Mouse (Mus musculus): Measurements from ENCODE around the gene Fbxl13. TPM values are rescaled to one million over a fixed set of nuclear protein-coding genes. Genes with fewer than 3 reads are reported as not detected.

Fbxl13 gene
- polyA plus RNA-seq, 1 experiment, result 0.19 TPM

DNA sequence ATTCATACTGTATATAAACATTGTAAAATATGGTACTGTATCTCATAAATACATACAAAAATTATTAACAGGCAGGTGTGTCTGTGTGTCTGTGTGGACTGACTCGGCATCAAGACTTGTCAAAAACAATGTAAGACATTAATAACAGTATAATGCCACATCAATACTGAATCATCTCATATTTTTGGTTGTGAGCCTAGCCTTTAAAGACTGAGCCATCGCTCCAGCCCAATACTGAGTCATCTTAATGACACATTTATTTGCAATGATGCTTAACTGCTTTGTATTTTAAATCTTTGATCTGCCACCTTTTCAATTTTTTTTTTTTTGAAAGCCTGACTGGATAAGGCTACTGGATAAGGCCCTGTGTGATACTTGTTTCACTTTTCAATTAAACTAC, 146.9 kb downstream of the Fbxl13 start:
- Histone ChIP-seq H3K27me3 (ENCODE audit: control insufficient read depth, insufficient read depth, insufficient read length) (no peaks in the 10 kb centered on the region), H3ac (ENCODE audit: control insufficient read depth, insufficient read length) (no peak overlapping the region), H3K79me2 (ENCODE audit: control insufficient read depth, insufficient read depth) (no peaks in the 10 kb centered on the region), H3K4me3 (no peak overlapping the region), H3K36me3 (ENCODE audit: control insufficient read depth, insufficient read depth) (no peaks in the 10 kb centered on the region), H3K4me2 (ENCODE audit: low read depth) (peak overlapping the region; percentile 49)
- TF ChIP-seq E2F4 (IDR thresholded peaks at IDR 0.05; ENCODE audit: insufficient read depth), result no peak
- no peak for TF ChIP-seq POLR2AphosphoS2 (IDR thresholded peaks at IDR 0.05; ENCODE audit: insufficient read length, low read depth)
- TF ChIP-seq USF1 (IDR thresholded peaks at IDR 0.05; ENCODE audit: low read depth), result no peak
- no peak for TF ChIP-seq REST (IDR thresholded peaks at IDR 0.05; ENCODE audit: insufficient read depth, insufficient read length)
- no peak for TF ChIP-seq POLR2A (IDR thresholded peaks at IDR 0.05; ENCODE audit: insufficient read length, low read depth)
- TF ChIP-seq TCF12 (IDR thresholded peaks at IDR 0.05; ENCODE audit: insufficient read depth, poor library complexity, severe bottlenecking), result no peak
- TF ChIP-seq MAX (IDR thresholded peaks at IDR 0.05; ENCODE audit: low read depth), result no peak
- TF ChIP-seq MYOG (IDR thresholded peaks at IDR 0.05; ENCODE audit: control insufficient read depth in 1 of 3, insufficient read depth in 1 of 3, insufficient read length in 2 of 3, low read depth in 2 of 3), result no peak
- TF ChIP-seq MYOD1 (IDR thresholded peaks at IDR 0.05; ENCODE audit: control insufficient read depth in 1 of 3, insufficient read length in 2 of 3, low read depth in 2 of 3), result no peak
- no peak for TF ChIP-seq CEBPB (IDR thresholded peaks at IDR 0.05; ENCODE audit: insufficient read depth, poor library complexity, severe bottlenecking)
- no peak for TF ChIP-seq TCF3 (IDR thresholded peaks at IDR 0.05; ENCODE audit: insufficient read length, low read depth)
- no peak for TF ChIP-seq SRF (IDR thresholded peaks at IDR 0.05; ENCODE audit: control insufficient read depth, insufficient read length, low read depth)

GRCm38 (mm10) chr5:21496881-21497280, 148.6 kb downstream of the Fbxl13 start:
- Histone ChIP-seq H3K4me2 (ENCODE audit: low read depth) (peak overlapping the region; percentile 62), H3ac (ENCODE audit: control insufficient read depth, insufficient read length) (no peak overlapping the region), H3K36me3 (ENCODE audit: control insufficient read depth, insufficient read depth) (no peaks in the 10 kb centered on the region), H3K4me3 (no peak overlapping the region), H3K27me3 (ENCODE audit: control insufficient read depth, insufficient read depth, insufficient read length) (no peaks in the 10 kb centered on the region), H3K79me2 (ENCODE audit: control insufficient read depth, insufficient read depth) (no peaks in the 10 kb centered on the region)
- TF ChIP-seq REST (IDR thresholded peaks at IDR 0.05; ENCODE audit: insufficient read depth, insufficient read length), result no peak
- TF ChIP-seq TCF3 (IDR thresholded peaks at IDR 0.05; ENCODE audit: insufficient read length, low read depth), result no peak
- TF ChIP-seq USF1 (IDR thresholded peaks at IDR 0.05; ENCODE audit: low read depth), result no peak
- no peak for TF ChIP-seq E2F4 (IDR thresholded peaks at IDR 0.05; ENCODE audit: insufficient read depth)
- TF ChIP-seq TCF12 (IDR thresholded peaks at IDR 0.05; ENCODE audit: insufficient read depth, poor library complexity, severe bottlenecking), result no peak
- no peak for TF ChIP-seq POLR2AphosphoS2 (IDR thresholded peaks at IDR 0.05; ENCODE audit: insufficient read length, low read depth)
- TF ChIP-seq POLR2A (IDR thresholded peaks at IDR 0.05; ENCODE audit: insufficient read length, low read depth), result no peak
- TF ChIP-seq MYOG (IDR thresholded peaks at IDR 0.05; ENCODE audit: control insufficient read depth in 1 of 3, insufficient read depth in 1 of 3, insufficient read length in 2 of 3, low read depth in 2 of 3), result no peak
- no peak for TF ChIP-seq SRF (IDR thresholded peaks at IDR 0.05; ENCODE audit: control insufficient read depth, insufficient read length, low read depth)
- no peak for TF ChIP-seq MAX (IDR thresholded peaks at IDR 0.05; ENCODE audit: low read depth)
- TF ChIP-seq CEBPB (IDR thresholded peaks at IDR 0.05; ENCODE audit: insufficient read depth, poor library complexity, severe bottlenecking), result no peak
- TF ChIP-seq MYOD1 (IDR thresholded peaks at IDR 0.05; ENCODE audit: control insufficient read depth in 1 of 3, insufficient read length in 2 of 3, low read depth in 2 of 3), result no peak

DNA sequence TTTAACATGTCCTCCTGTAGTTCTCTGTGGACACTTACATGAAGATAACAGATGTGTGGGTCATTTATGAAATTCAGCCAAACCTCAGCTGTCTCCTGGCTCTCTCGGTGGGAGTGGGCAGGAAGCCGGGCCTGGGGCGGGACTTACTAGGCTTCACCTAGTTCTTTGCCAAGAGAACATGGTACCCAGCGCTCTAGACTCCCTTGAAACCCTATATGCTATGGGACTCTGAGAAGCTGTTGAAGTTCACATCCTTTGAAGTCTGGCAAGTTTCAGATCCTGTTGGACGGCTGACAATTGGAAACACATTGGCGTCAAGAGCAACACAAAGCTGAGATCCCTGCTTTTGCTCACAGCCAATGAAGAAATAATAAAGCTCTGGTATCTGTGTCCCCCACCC, 149.1 kb downstream of the Fbxl13 start:
- Histone ChIP-seq H3K27me3 (ENCODE audit: control insufficient read depth, insufficient read depth, insufficient read length) (no peaks in the 10 kb centered on the region), H3K79me2 (ENCODE audit: control insufficient read depth, insufficient read depth) (no peaks in the 10 kb centered on the region), H3K36me3 (ENCODE audit: control insufficient read depth, insufficient read depth) (no peaks in the 10 kb centered on the region), H3ac (ENCODE audit: control insufficient read depth, insufficient read length) (no peak overlapping the region), H3K4me2 (ENCODE audit: low read depth) (peak overlapping the region; percentile 62), H3K4me3 (no peak overlapping the region)
- no peak for TF ChIP-seq USF1 (IDR thresholded peaks at IDR 0.05; ENCODE audit: low read depth)
- no peak for TF ChIP-seq TCF12 (IDR thresholded peaks at IDR 0.05; ENCODE audit: insufficient read depth, poor library complexity, severe bottlenecking)
- no peak for TF ChIP-seq TCF3 (IDR thresholded peaks at IDR 0.05; ENCODE audit: insufficient read length, low read depth)
- 0 out of 2 replicates have a peak, but pooled peaks have one; percentile 12 for TF ChIP-seq CEBPB (IDR thresholded peaks at IDR 0.05; ENCODE audit: insufficient read depth, poor library complexity, severe bottlenecking)
- TF ChIP-seq POLR2AphosphoS2 (IDR thresholded peaks at IDR 0.05; ENCODE audit: insufficient read length, low read depth), result no peak

DNA sequence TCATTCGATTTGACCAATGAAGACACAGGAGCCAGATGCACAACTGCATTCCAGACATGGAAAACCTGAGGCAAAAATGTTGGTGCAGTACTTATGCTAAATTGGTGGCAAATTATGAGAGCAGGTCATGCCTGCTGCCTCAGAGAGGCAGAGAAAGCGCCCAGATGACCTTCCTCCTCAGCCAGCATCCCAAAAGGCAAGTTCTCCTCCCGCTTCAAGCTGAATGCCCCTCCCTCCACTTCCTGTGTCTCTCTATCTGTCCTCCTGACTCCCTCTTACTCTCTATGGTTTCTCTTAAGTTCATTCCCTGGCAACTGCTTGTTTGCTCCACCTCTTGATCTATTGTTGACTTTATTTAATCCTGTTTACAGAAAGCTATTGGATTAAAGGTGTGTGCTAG, 150.7 kb downstream of the Fbxl13 start:
- TF ChIP-seq USF1 (IDR thresholded peaks at IDR 0.05; ENCODE audit: low read depth), result no peak
- TF ChIP-seq SRF (IDR thresholded peaks at IDR 0.05; ENCODE audit: control insufficient read depth, insufficient read length, low read depth), result no peak
- no peak for TF ChIP-seq TCF3 (IDR thresholded peaks at IDR 0.05; ENCODE audit: insufficient read length, low read depth)
- TF ChIP-seq POLR2AphosphoS2 (IDR thresholded peaks at IDR 0.05; ENCODE audit: insufficient read length, low read depth), result no peak
- H3K4me3 ChIP-seq, result no peak overlapping the region
- no peaks in the 10 kb centered on the region for H3K27me3 ChIP-seq (ENCODE audit: control insufficient read depth, insufficient read depth, insufficient read length)
- no peaks in the 10 kb centered on the region for H3K36me3 ChIP-seq (ENCODE audit: control insufficient read depth, insufficient read depth)
- peak overlapping the region; percentile 85 for H3K4me2 ChIP-seq (ENCODE audit: low read depth)
- H3ac ChIP-seq (ENCODE audit: control insufficient read depth, insufficient read length), result no peak overlapping the region
- H3K79me2 ChIP-seq (ENCODE audit: control insufficient read depth, insufficient read depth), result no peaks in the 10 kb centered on the region

DNA sequence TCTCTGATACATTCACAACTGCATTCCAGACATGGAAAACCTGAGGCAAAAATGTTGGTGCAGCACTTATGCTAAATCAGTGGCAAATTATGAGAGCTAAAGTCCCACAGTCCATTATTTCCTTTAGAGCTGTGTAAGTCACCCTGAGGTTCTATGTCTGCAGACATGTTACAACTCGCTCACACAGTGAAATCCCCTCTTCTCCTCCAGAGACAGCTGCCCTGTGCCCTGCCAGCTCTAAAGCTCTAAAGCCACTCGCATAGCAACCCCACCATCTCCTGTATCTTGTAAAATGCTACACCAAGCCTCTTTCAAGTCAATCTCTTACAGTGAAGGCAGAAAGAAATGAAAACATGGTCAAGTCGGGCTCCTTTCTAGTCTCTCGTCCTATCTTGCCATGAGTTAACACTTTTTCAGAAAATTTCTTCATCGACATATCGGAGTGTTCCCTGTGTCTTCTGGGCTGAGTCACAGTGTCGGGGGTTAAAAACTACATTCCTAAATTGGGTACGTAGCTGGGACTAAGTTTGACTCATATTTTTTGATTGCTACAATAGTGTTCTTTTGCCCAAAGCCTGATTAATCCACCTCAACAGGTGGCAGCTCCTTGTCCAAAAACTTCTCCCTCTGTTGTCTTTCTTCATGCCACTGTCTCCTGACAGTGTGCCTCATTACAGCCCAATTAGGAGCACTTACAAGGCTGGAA, 152.0 kb downstream of the Fbxl13 start:
- TF ChIP-seq USF1 (IDR thresholded peaks at IDR 0.05; ENCODE audit: low read depth) (no peak), TCF12 (IDR thresholded peaks at IDR 0.05; ENCODE audit: insufficient read depth, poor library complexity, severe bottlenecking) (peak; percentile 53), TCF3 (IDR thresholded peaks at IDR 0.05; ENCODE audit: insufficient read length, low read depth) (no peak), E2F4 (IDR thresholded peaks at IDR 0.05; ENCODE audit: insufficient read depth) (no peak), POLR2AphosphoS2 (IDR thresholded peaks at IDR 0.05; ENCODE audit: insufficient read length, low read depth) (no peak), CEBPB (IDR thresholded peaks at IDR 0.05; ENCODE audit: insufficient read depth, poor library complexity, severe bottlenecking) (peak; percentile 86), MYOD1 (IDR thresholded peaks at IDR 0.05; ENCODE audit: control insufficient read depth in 1 of 3, insufficient read length in 2 of 3, low read depth in 2 of 3) (peak; percentile 33 to 70 (median 68)), MYOG (IDR thresholded peaks at IDR 0.05; ENCODE audit: control insufficient read depth in 1 of 3, insufficient read depth in 1 of 3, insufficient read length in 2 of 3, low read depth in 2 of 3) (peak in 2 of 3 experiments; percentile 10 to 27), MAX (IDR thresholded peaks at IDR 0.05; ENCODE audit: low read depth) (no peak), SRF (IDR thresholded peaks at IDR 0.05; ENCODE audit: control insufficient read depth, insufficient read length, low read depth) (no peak), REST (IDR thresholded peaks at IDR 0.05; ENCODE audit: insufficient read depth, insufficient read length) (no peak), POLR2A (IDR thresholded peaks at IDR 0.05; ENCODE audit: insufficient read length, low read depth) (no peak)
- no peak overlapping the region for H3ac ChIP-seq (ENCODE audit: control insufficient read depth, insufficient read length)
- H3K79me2 ChIP-seq (ENCODE audit: control insufficient read depth, insufficient read depth), result no peaks in the 10 kb centered on the region
- H3K4me2 ChIP-seq (ENCODE audit: low read depth), result peak overlapping the region; percentile 85
- no peaks in the 10 kb centered on the region for H3K27me3 ChIP-seq (ENCODE audit: control insufficient read depth, insufficient read depth, insufficient read length)
- no peak overlapping the region for H3K4me3 ChIP-seq
- no peaks in the 10 kb centered on the region for H3K36me3 ChIP-seq (ENCODE audit: control insufficient read depth, insufficient read depth)

Data from myocyte (in vitro differentiated cells).